Mouse (Mus musculus): ENCODE measurements around the gene Clasp1. TPM values are rescaled to one million over a fixed set of nuclear protein-coding genes. Genes with fewer than 3 reads are reported as not detected.

Clasp1 gene
- total and polyA plus RNA-seq, 3 experiments = 32.0 to 53.2 (median 42.2) TPM

- no peak overlapping the region for H3K27ac ChIP-seq (ENCODE audit: insufficient read depth, low read depth)
Measured at GRCm38 (mm10) chr1:118642296-118642999, 253.6 kb downstream of the Clasp1 start.

DNA sequence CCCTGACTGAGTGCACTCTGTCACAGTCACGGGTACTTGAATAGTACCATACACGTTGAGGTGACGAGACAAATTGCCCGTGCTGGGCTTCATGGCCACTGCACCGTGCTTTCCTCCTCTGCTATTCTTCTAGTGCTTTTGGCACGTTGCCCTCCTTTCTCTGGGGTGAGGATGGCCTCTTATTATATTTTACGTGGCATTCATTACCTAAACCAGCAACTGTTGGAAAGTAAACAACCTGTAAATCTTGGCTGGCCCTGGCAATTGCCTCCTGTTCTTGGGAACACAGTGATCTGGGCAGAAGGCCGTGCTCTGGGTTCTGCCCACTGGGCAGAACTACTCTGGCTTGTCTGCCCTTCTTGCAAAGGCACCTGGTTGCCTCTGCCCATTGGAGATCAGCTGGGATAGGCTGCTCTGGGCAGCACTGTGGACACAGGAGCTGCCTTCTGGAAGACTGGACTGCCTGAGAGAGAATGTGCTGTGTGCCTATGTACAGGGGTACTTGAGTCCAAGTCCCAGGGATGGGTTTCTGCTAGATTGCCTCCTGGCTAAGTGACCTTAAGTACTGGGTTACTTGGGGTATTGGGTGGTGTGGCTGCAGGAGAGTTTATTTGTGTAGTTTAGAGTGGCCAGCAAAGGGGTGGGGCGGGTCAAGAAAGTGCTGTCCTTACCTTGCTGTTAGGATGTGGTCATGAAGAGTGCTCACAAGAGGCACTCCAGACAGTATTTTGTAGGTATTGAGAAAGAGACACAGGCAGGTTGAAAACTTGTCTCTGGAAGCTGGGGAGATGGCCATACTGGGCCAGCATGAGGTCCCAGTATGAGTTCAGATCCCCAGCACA lies 254.5 kb downstream of the Clasp1 start:
- no peak overlapping the region for H3K27ac ChIP-seq (ENCODE audit: insufficient read depth, low read depth)
- no peaks in the 10 kb centered on the region for H3K9me3 ChIP-seq (replicated peaks; ENCODE audit: low read length)
- no peaks in the 10 kb centered on the region for H3K79me2 ChIP-seq (replicated peaks; ENCODE audit: control insufficient read depth, extremely low read depth, insufficient read depth, poor library complexity, severe bottlenecking)
- no peak overlapping the region for H3K4me3 ChIP-seq (replicated peaks in 1 of 3; ENCODE audit: low read depth in 2 of 3, low read length in 2 of 3, poor library complexity in 1 of 3)
- H3K4me1 ChIP-seq (ENCODE audit: control insufficient read depth in 1 of 2, insufficient read depth in 2 of 2) = peaks cover 5 to 9% of the 10 kb centered on the region in 2 experiments; a peak in 3 of 4 replicates
- no peak overlapping the region for H3K4me2 ChIP-seq (ENCODE audit: insufficient read depth, low read depth, poor library complexity, severe bottlenecking)
- H3K27me3 ChIP-seq (replicated peaks) = peaks cover 3% of the 10 kb centered on the region
- no peaks in the 10 kb centered on the region for H3K36me3 ChIP-seq (replicated peaks in 1 of 2; ENCODE audit: control insufficient read depth in 1 of 2, insufficient read depth in 1 of 2, low read length in 1 of 2)
- no peak for TF ChIP-seq KAT2A (IDR thresholded peaks at IDR 0.05; ENCODE audit: insufficient replicate concordance, low read length)
- no peak for TF ChIP-seq JUN (IDR thresholded peaks at IDR 0.05; ENCODE audit: insufficient read depth, low read depth, low read length)
- dilution Hi-C loops (cut with MboI; ENCODE audit: extremely low pct_ligation_motif_present, extremely low pct_unique_long_range_greater_than_20kb, low sequenced_read_pairs) (no loop called here), in situ Hi-C loops (cut with MboI; ENCODE audit: low pct_ligation_motif_present, low pct_unique_long_range_greater_than_20kb, low sequenced_read_pairs) (no loop called here)
- DNase-seq (ENCODE audit: extremely low read depth) = no peak
- H3K9ac ChIP-seq (ENCODE audit: insufficient read depth, low read depth) = no peak overlapping the region

More at GRCm38 (mm10) chr1:118642296-118642999, 253.6 kb downstream of the Clasp1 start:
- Histone ChIP-seq H3K4me2 (ENCODE audit: insufficient read depth, low read depth, poor library complexity, severe bottlenecking) (no peak overlapping the region), H3K27me3 (replicated peaks) (peaks cover 3% of the 10 kb centered on the region), H3K79me2 (replicated peaks; ENCODE audit: control insufficient read depth, extremely low read depth, insufficient read depth, poor library complexity, severe bottlenecking) (no peaks in the 10 kb centered on the region), H3K36me3 (replicated peaks in 1 of 2; ENCODE audit: control insufficient read depth in 1 of 2, insufficient read depth in 1 of 2, low read length in 1 of 2) (no peaks in the 10 kb centered on the region), H3K4me1 (ENCODE audit: control insufficient read depth in 1 of 2, insufficient read depth in 2 of 2) (peaks cover 5 to 9% of the 10 kb centered on the region in 2 experiments; a peak in 3 of 4 replicates), H3K9me3 (replicated peaks; ENCODE audit: low read length) (no peaks in the 10 kb centered on the region), H3K4me3 (replicated peaks in 1 of 3; ENCODE audit: low read depth in 2 of 3, low read length in 2 of 3, poor library complexity in 1 of 3) (no peak overlapping the region), H3K9ac (ENCODE audit: insufficient read depth, low read depth) (no peak overlapping the region)
- DNase-seq (ENCODE audit: extremely low read depth) = no peak
- in situ Hi-C loops (cut with MboI; ENCODE audit: low pct_ligation_motif_present, low pct_unique_long_range_greater_than_20kb, low sequenced_read_pairs) = no loop called here
- dilution Hi-C loops (cut with MboI; ENCODE audit: extremely low pct_ligation_motif_present, extremely low pct_unique_long_range_greater_than_20kb, low sequenced_read_pairs) = no loop called here
- TF ChIP-seq EP300 (IDR thresholded peaks at IDR 0.05; ENCODE audit: low read length) = no peak
- TF ChIP-seq JUN (IDR thresholded peaks at IDR 0.05; ENCODE audit: insufficient read depth, low read depth, low read length) = no peak
- TF ChIP-seq CTCF (conservative IDR thresholded peaks at IDR 0.05 in 1 of 2, IDR thresholded peaks at IDR 0.05 in 1 of 2; ENCODE audit: low read depth in 2 of 2, low read length in 2 of 2) = no peak
- TF ChIP-seq SIN3A (IDR thresholded peaks at IDR 0.05; ENCODE audit: low read length) = no peak
- TF ChIP-seq CHD2 (IDR thresholded peaks at IDR 0.05; ENCODE audit: low read length) = no peak
- TF ChIP-seq MXI1 (IDR thresholded peaks at IDR 0.05; ENCODE audit: low read depth, low read length) = no peak
- TF ChIP-seq USF1 (IDR thresholded peaks at IDR 0.05; ENCODE audit: low read depth, low read length) = no peak
- no peak for TF ChIP-seq ELF1 (IDR thresholded peaks at IDR 0.05; ENCODE audit: low read depth, low read length)
- TF ChIP-seq HCFC1 (IDR thresholded peaks at IDR 0.05; ENCODE audit: low read depth, low read length) = no peak
- no peak for TF ChIP-seq CHD1 (IDR thresholded peaks at IDR 0.05; ENCODE audit: low read depth, low read length)
- TF ChIP-seq MAZ (IDR thresholded peaks at IDR 0.05; ENCODE audit: low read depth, low read length) = no peak
- TF ChIP-seq GABPA (IDR thresholded peaks at IDR 0.05; ENCODE audit: insufficient replicate concordance, low read depth, low read length) = no peak
- no peak for TF ChIP-seq TBP (conservative IDR thresholded peaks at IDR 0.05; ENCODE audit: low read depth, low read length)
- TF ChIP-seq ZNF384 (IDR thresholded peaks at IDR 0.05; ENCODE audit: low read depth, low read length) = no peak
- no peak for TF ChIP-seq RAD21 (IDR thresholded peaks at IDR 0.05; ENCODE audit: low read depth, low read length)
